Mouse (Mus musculus): ENCODE measurements around the gene Zdhhc18. TPM values are rescaled to one million over a fixed set of nuclear protein-coding genes. Genes with fewer than 3 reads are reported as not detected.

Zdhhc18 gene
- 5.2 and 7.4 TPM in 2 replicates for polyA plus RNA-seq (2015; fragmentation: Nextera tagmentation; extraction: Ambion mirVana)

GRCm38 (mm10) chr4:133649989-133650699, at the start of gene Zdhhc18:
TSS of gene Zdhhc18 (minus strand) at chr4:133650154.

GRCm38 (mm10) chr4:133671881-133672844, 22.2 kb upstream of the Zdhhc18 start, which contains the start of gene Pigv:
TSS of gene Pigv (minus strand) at chr4:133672647.

GRCm38 (mm10) chr4:133601721-133602218, 48.2 kb downstream of the Zdhhc18 start, which contains the start of gene Sfn:
TSS of gene Sfn (minus strand) at chr4:133602168.

GRCm38 (mm10) chr4:133584059-133584951, 65.6 kb downstream of the Zdhhc18 start, which contains the start of gene Gpn2:
TSS of gene Gpn2 (plus strand) at chr4:133584362.

GRCm38 (mm10) chr4:133574070-133574842, 75.7 kb downstream of the Zdhhc18 start, which contains the start of gene Gpatch3:
TSS of gene Gpatch3 (plus strand) at chr4:133574745.

Small RNA genes lying within 50 kb of the gene (microRNA-seq; reads per million reads assigned to microRNA genes)
- not detected for gene Gm23158 (ENCODE audit: borderline replicate concordance, insufficient number of aligned reads)

Other genes starting within 250 kb of the Zdhhc18 start
- gene Tent5b, start 170.0 kb downstream of the Zdhhc18 start, polyA plus RNA-seq (2015; fragmentation: Nextera tagmentation; extraction: Ambion mirVana), result 1.3 and 1.5 TPM in 2 replicates
- gene Trnp1, start 151.6 kb downstream of the Zdhhc18 start, polyA plus RNA-seq (2015; fragmentation: Nextera tagmentation; extraction: Ambion mirVana), result 4.7 and 15.7 TPM in 2 replicates
- 1.2 and 3.2 TPM in 2 replicates for gene Kdf1, start 131.2 kb downstream of the Zdhhc18 start, polyA plus RNA-seq (2015; fragmentation: Nextera tagmentation; extraction: Ambion mirVana)
- 156 and 220 TPM in 2 replicates for gene Nudc, start 104.2 kb downstream of the Zdhhc18 start, polyA plus RNA-seq (2015; fragmentation: Nextera tagmentation; extraction: Ambion mirVana)
- gene Nr0b2, start 96.8 kb downstream of the Zdhhc18 start, polyA plus RNA-seq (2015; fragmentation: Nextera tagmentation; extraction: Ambion mirVana), result 11.5 and 32.1 TPM in 2 replicates
- 6.9 and 8.8 TPM in 2 replicates for gene Gpatch3, start 75.4 kb downstream of the Zdhhc18 start, polyA plus RNA-seq (2015; fragmentation: Nextera tagmentation; extraction: Ambion mirVana)
- 11.2 and 13.5 TPM in 2 replicates for gene Gpn2, start 65.8 kb downstream of the Zdhhc18 start, polyA plus RNA-seq (2015; fragmentation: Nextera tagmentation; extraction: Ambion mirVana)
- gene Sfn, start 48.0 kb downstream of the Zdhhc18 start, polyA plus RNA-seq (2015; fragmentation: Nextera tagmentation; extraction: Ambion mirVana), result 0.72 and 1.0 TPM in 2 replicates
- 13.2 and 19.0 TPM in 2 replicates for gene Pigv, start 22.5 kb upstream of the Zdhhc18 start, polyA plus RNA-seq (2015; fragmentation: Nextera tagmentation; extraction: Ambion mirVana)
- 11.2 and 12.0 TPM in 2 replicates for gene Arid1a, start 106.6 kb upstream of the Zdhhc18 start, polyA plus RNA-seq (2015; fragmentation: Nextera tagmentation; extraction: Ambion mirVana)
- 11.7 and 22.3 TPM in 2 replicates for gene Rps6ka1, start 237.6 kb upstream of the Zdhhc18 start, polyA plus RNA-seq (2015; fragmentation: Nextera tagmentation; extraction: Ambion mirVana)